Mouse (Mus musculus): ENCODE data around the gene Olfr777.
"Not testable (repeated sequence)": the region's sequence is repeated elsewhere in the genome, so short reads cannot be mapped to it uniquely, and the experiment has no call there.

The Olfr777 gene

DNA sequence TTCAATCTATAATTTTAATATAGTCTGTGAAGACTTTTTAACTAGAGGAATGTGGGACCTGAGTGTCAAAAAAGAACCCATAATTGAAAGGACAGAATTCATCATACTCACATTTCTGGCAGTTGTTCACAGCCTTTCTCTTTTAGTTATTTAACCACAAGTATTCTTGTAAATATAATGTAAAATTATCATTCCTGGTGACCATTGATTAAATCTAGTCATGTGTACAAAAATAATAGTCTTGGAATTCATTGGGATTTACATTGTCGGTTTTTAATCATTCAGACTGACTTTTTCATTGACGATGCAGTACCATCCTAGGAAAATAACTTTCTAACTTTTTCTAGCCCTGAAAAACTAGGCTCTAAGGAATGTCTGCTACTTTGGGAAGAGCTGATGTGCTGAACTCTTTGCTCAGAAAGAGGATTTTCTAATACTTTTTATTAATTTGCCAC, at the start of gene Olfr777:
Gene Olfr777, minus strand, starts transcription at position 405 of the 455 bp plus-strand sequence.
- DNase-seq (ENCODE audit: low spot score), result no peak

DNA sequence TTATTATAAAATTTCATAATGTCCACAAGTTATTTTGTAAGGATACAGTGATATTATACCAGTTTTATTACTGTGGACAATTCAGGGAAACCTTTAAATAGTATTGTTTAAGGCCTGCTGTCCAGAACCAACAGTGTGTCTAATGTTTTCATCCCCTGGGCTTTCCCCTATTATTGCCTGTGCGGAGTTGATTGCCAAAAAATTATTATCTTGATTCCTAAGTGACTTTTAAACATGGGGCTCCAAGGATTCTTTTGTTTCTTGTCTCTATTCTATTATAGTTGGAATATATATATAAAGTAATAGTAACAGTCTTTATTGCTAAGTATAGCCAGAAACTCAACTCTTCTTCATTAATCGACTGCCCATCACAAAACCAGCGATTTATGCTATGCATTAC, 46.5 kb upstream of the Olfr777 start, which contains the start of gene Olfr780:
Gene Olfr780, plus strand, starts transcription at position 301 of the 400 bp plus-strand sequence.
- DNase-seq (ENCODE audit: low spot score), result no peak

DNA sequence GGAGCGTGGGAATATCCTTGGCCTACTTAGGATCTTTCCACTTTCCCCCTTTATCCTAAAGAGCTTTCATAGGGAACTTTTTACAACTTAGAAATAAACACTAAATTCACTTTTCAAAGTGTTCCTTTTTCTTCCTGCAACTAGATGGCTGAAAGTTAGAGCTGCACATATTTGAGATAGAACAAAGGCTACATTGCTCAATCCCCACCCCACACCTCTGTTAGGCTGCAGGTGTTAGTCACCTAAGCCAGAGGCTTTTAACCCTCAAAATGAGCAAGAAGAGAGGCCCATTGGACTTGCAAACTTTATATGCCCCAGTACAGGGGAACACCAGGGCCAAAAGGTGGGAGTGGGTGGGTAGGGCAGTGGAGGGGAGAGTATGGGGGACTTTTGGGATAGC, 42.2 kb upstream of the Olfr777 start:
- DNase-seq (ENCODE audit: low spot score), result not testable (repeated sequence)

DNA sequence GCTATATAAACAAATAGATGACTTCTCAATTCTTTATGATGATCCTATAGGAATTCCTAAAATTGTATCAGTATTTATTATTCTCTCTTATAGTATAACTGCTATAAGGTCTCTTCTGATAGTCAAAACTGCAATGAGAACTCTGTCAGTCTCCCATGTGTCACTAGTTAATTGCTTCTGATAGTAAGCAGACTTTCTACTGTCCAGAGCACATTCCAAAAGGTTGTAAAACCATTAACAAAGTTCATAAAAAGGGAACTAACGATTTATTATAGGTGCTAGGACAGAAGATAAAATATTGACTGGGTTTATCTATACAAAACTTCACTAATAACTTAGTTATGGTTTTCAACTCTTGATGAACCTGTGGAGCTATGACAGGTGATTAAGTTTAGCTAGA, 41.7 kb upstream of the Olfr777 start:
- not testable (repeated sequence) for DNase-seq (ENCODE audit: low spot score)

DNA sequence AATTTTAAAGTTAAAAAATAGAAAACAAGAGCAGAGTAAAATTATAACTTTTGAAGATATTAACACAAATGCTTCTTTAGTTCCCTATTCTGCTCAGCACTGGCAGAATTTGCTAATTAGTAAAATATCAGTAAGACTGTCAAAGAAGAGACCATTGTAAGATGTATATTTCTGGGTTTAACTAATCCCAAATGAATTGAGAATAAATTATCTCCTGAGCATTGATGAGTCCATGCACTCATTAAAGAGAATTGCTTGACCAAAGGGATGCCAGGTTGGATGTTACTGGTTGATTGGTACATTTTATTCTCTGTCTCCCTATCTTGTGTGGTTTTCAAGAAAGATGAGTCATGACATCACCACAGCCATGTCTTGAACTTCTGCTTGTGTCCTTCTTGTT, 12.5 kb downstream of the Olfr777 start, which contains the start of gene Olfr776:
Gene Olfr776, plus strand, starts transcription at position 301 of the 400 bp plus-strand sequence.
- DNase-seq (ENCODE audit: low spot score), result no peak

DNA sequence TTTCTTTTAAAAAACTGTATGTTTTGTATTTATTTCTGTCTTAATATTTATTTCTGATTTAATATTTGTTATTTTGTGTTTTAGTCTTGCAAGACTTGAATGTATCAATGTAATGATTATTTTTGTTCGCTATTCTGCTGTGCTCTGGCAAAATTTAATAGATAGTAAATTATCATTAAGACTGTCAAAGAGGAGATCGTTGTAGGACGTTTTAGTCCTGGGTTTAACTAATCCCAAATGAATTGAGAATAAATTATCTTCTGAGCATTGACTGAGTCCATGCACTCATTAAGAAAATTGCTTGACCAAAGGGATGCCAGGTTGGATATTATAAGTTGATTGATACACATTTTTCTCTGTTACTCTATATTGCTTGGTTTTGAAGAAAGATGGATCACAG, 23.2 kb downstream of the Olfr777 start, which contains the start of gene Olfr775:
Gene Olfr775, plus strand, starts transcription at position 301 of the 400 bp plus-strand sequence.
- no peak for DNase-seq (ENCODE audit: low spot score)

DNA sequence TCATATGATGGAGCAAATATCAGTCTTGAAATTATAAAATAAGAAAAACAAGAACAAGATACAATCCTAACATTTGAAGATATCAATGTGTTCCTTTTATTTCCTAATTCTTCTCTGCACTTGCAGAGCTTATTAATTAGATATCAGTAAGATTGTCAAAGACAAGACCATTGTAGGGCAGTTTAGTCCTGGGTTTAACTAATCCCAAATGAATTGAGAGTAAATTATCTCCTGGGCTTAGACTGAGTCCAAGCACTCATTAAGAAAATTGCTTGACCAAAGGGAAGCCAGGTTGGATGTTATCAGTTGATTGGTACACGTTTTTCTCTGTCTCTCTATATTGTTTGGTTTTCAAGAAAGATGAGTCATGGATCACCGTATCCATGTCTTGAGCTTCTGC, 35.4 kb downstream of the Olfr777 start, which contains the start of gene Olfr774:
Gene Olfr774, plus strand, starts transcription at position 301 of the 400 bp plus-strand sequence.
- DNase-seq (ENCODE audit: low spot score), result no peak

DNA sequence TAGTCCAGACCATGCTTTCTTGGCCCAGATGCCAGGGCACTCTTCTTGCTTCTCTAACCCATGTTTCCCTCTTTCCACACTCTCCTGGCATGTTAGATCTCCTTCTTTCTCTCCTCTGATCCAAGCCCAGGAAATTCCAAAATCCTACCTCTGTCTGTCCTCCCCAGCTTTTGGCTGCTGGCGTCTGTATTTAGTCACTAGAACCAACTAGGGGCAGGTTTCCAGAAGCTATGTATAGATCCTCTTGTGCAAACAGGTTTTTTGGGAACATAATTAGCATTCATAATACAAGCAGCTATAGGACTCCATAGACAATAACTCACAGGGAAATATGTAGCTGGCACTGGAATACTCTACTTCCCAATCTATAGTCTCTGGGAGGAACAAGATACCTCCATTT, 40.5 kb downstream of the Olfr777 start:
- DNase-seq (ENCODE audit: low spot score), result no peak
